Mouse (Mus musculus) cortical plate, adult 2 months (tissue): ENCODE results near the gene Frmd4a.

ENCODE experiments used
- CTCF ChIP-seq: fragments of 200-500 bp; IDR thresholded peaks from 2 replicates; pipeline ENCODE4 v1.5.1; 2011; ENCODE audit warnings: mild to moderate bottlenecking, control low read depth, low read length; ENCODE audit not compliant: insufficient read depth; ENCODE audit errors: extremely low read depth
- POLR2A ChIP-seq: fragments of 200-500 bp; IDR thresholded peaks from 2 replicates; pipeline ENCODE4 v1.6.1; 2011; ENCODE audit warnings: mild to moderate bottlenecking, low read length, control low read depth; ENCODE audit not compliant: insufficient read depth; ENCODE audit errors: extremely low read depth

DNA sequence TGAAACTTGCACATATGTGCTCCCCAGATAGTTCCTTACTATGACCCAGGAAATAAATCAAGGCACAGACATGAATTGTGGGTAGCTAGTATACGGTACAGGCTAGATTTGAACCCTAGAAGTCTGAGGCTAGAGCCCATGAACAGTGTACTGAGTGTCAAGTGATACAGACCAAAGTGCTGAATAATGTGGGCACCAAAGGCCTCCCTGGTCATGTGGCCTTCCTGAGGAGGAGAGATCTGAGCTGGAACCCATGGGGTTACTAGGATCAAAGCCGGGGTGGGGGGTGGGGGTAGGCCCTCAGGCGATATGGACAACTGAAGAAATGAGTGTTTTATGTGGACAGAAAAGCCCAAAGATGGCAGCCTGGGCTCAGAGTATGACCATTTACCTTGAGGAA lies 544.9 kb downstream of the Frmd4a start:
- no peak for TF ChIP-seq POLR2A
- no peak for TF ChIP-seq CTCF
